Mouse (Mus musculus) kidney, adult 2 months (tissue): ENCODE data around the gene Meis2. TPM values are rescaled to one million over a fixed set of nuclear protein-coding genes. Genes with fewer than 3 reads are reported as not detected.

Source experiments
- DNase-seq: peaks from one replicate; pipeline ENCODE4 v3.0.0; 2021
- H3K27ac ChIP-seq: fragments of 200-500 bp; 2 replicates; pipeline ENCODE4 v1.5.1; 2012; ENCODE audit warnings: low read depth, low read length, control low read depth, inconsistent platforms; ENCODE audit not compliant: insufficient read depth
- H3K27me3 ChIP-seq: fragments of 200-500 bp; replicated peaks from 2 replicates; pipeline ENCODE4 v1.6.1; 2012; ENCODE audit warnings: mild to moderate bottlenecking, moderate library complexity, low read length, inconsistent platforms; ENCODE audit not compliant: control insufficient read depth, insufficient read depth
- H3K36me3 ChIP-seq: fragments of 200-500 bp; 2 replicates; pipeline ENCODE4 v1.6.1; 2012; ENCODE audit warnings: mild to moderate bottlenecking, moderate library complexity, low read length, inconsistent platforms; ENCODE audit not compliant: control insufficient read depth, insufficient read depth
- H3K4me1 ChIP-seq: fragments of 200-500 bp; 2 replicates; pipeline ENCODE4 v1.6.1; 2011; ENCODE audit warnings: low read length; ENCODE audit not compliant: control insufficient read depth, insufficient read depth
- H3K4me3 ChIP-seq: fragments of 200-500 bp; 2 replicates; pipeline ENCODE4 v1.5.1; 2011; ENCODE audit warnings: mild to moderate bottlenecking, low read depth, low read length, control low read depth; ENCODE audit not compliant: insufficient read depth
- CTCF ChIP-seq: fragments of 200-500 bp; conservative IDR thresholded peaks from 2 replicates; pipeline ENCODE4 v1.5.1; 2011; ENCODE audit warnings: low read depth, mild to moderate bottlenecking, control low read depth, low read length, moderate library complexity, mixed read lengths; ENCODE audit not compliant: insufficient read depth, insufficient read length
- POLR2A ChIP-seq: fragments of 200-500 bp; IDR thresholded peaks from one replicate; pipeline ENCODE4 v1.6.1; 2011; ENCODE audit warnings: low read depth, low read length, control low read depth
- WGBS: fragments of 180-500 bp; shearing (Covaris S2); methylation state at CpG from one replicate; pipeline ENCODE4 v1.1.7; 2018; 5-methylcytosine and 5-hydroxymethylcytosine counted together
- polyA plus RNA-seq: library from polyadenylated mRNA; depleted of rRNA; stranded (reverse); fragments of >200 nt; gene quantifications from 2 replicates; pipeline ENCODE4 v1.2.3, GENCODE M21; 2012

Meis2 gene
- polyA plus RNA-seq, 1 experiment = 32.2 TPM

DNA sequence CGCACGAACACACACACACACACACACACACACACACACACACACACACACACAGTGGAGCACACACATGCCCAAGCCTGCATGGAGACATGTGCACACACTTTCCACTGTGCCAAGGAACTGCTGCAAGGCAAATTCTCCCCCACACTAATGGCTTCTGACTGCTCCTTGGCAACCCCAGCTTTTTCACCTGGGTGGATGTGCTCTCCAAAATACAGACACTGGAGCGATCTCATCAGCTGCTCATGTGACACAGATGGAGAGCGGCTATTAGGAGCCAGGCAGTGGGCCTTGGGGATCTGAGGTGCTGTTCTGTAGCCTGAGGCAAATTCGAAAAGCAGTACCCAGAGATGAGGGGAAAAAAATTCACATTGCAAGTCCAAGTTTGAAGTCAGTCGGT, 63.3 kb downstream of the Meis2 start:
- Histone ChIP-seq H3K4me1 (peaks cover 2% of the 10 kb centered on the region; the same call in 1 of the 2 replicates), H3K4me3 (no peak overlapping the region), H3K36me3 (no peaks in the 10 kb centered on the region; the same call in 1 of the 2 replicates), H3K27ac (no peak overlapping the region), H3K27me3 (no peaks in the 10 kb centered on the region)
- TF ChIP-seq POLR2A = no peak
- no peak for TF ChIP-seq CTCF
- 74% methylated on average over 6 of the region's 6 CpGs for WGBS
- DNase-seq = no peak

- no peak for TF ChIP-seq POLR2A
- TF ChIP-seq CTCF = no peak
Measured at GRCm38 (mm10) chr2:116001352-116002138, 64.1 kb downstream of the Meis2 start.

DNA sequence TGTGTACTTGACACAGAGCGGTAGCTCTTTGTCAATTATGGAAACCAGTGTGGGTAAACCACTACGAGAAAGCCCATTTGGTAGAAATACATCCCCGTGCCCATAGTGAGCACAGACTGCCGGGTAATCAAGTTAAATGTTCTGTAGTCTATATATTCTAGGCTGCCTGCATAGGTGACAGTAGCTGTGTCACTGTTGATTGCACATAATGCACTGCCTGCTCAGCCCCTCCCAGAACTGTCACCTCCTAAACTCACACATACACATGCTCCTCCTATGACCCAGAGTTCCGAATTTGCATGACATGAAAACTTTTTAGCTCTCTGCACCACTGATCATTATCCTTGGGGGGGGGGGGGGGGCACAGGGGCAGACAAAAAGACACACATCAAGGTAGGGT, 65.1 kb downstream of the Meis2 start:
- 57% methylated on average over 5 of the region's 5 CpGs for WGBS
- DNase-seq = no peak
- Histone ChIP-seq H3K4me1 (peaks cover 2% of the 10 kb centered on the region; the same call in 1 of the 2 replicates), H3K27me3 (no peaks in the 10 kb centered on the region; the same call in 1 of the 2 replicates), H3K36me3 (no peaks in the 10 kb centered on the region; the same call in 1 of the 2 replicates), H3K27ac (no peak overlapping the region), H3K4me3 (no peak overlapping the region)
- TF ChIP-seq POLR2A (no peak), CTCF (no peak)

More at GRCm38 (mm10) chr2:116001352-116002138, 64.1 kb downstream of the Meis2 start:
- 0 out of 2 replicates have a peak overlapping the region, but pooled peaks have one; percentile 2 for H3K27ac ChIP-seq
- H3K27me3 ChIP-seq = no peaks in the 10 kb centered on the region
- DNase-seq = peak; percentile 32
- H3K4me1 ChIP-seq = peaks cover 2% of the 10 kb centered on the region; the same call in 1 of the 2 replicates
- no peaks in the 10 kb centered on the region; the same call in 1 of the 2 replicates for H3K36me3 ChIP-seq
- 40% methylated on average over 6 of the region's 6 CpGs for WGBS
- H3K4me3 ChIP-seq = no peak overlapping the region

- no peak overlapping the region for H3K27ac ChIP-seq
- no peak overlapping the region for H3K4me3 ChIP-seq
- peaks cover 2% of the 10 kb centered on the region; the same call in 1 of the 2 replicates for H3K4me1 ChIP-seq
- TF ChIP-seq POLR2A (no peak), CTCF (no peak)
- WGBS = 65% methylated on average over 5 of the region's 5 CpGs
- no peak for DNase-seq
- H3K36me3 ChIP-seq = no peaks in the 10 kb centered on the region; the same call in 1 of the 2 replicates
- H3K27me3 ChIP-seq = no peaks in the 10 kb centered on the region; the same call in 1 of the 2 replicates
Measured at GRCm38 (mm10) chr2:115998802-115999201, 66.8 kb downstream of the Meis2 start.

DNA sequence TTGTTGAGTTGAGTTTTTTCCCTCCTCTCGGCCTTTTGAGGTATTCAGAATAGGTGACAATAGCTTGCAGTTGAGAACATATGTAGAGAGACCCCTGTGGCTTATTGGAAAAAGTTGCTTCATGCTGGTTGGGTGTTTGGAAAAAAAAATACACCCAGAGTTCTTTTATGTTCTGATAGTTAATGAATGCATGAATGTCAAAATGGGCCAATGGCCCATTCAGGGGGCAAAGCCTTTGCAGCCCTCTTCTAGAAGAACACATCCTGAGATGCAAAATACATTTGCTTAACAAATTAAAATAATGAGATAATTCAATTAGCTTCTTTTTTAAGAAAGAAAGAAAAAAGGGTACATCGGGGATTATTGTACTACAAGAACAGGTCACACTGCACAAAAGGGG, 69.2 kb downstream of the Meis2 start:
- no peak overlapping the region for H3K27ac ChIP-seq
- 79% methylated on average over 2 of the region's 2 CpGs for WGBS
- H3K4me1 ChIP-seq = peaks cover 2% of the 10 kb centered on the region; the same call in 1 of the 2 replicates
- DNase-seq = no peak
- H3K36me3 ChIP-seq = no peaks in the 10 kb centered on the region; the same call in 1 of the 2 replicates
- TF ChIP-seq POLR2A (no peak), CTCF (no peak)
- H3K4me3 ChIP-seq = no peak overlapping the region
- no peaks in the 10 kb centered on the region; the same call in 1 of the 2 replicates for H3K27me3 ChIP-seq

DNA sequence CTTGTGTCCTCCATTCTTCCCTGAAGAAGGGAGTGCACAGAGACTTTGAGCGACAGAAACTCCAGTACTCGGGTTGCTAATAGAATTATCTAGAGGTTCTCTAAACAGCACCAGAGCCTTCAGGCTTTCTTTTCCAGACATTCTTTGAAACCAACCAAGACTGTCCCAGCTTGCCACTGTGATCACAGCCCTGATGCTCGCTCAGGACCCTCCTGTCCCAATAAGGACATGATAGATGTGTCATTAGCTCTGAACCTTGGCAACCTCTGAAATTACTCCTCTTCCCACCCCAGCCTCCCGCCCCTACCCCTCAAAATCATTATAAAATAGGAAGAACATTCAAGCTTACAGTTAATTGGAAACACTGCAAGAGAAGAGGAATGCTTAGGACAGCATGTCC, 71.8 kb downstream of the Meis2 start:
- H3K27ac ChIP-seq = no peak overlapping the region
- no peaks in the 10 kb centered on the region; the same call in 1 of the 2 replicates for H3K27me3 ChIP-seq
- H3K36me3 ChIP-seq = no peaks in the 10 kb centered on the region; the same call in 1 of the 2 replicates
- TF ChIP-seq CTCF (no peak), POLR2A (no peak)
- DNase-seq = no peak
- 60% methylated on average over 4 of the region's 4 CpGs for WGBS
- H3K4me1 ChIP-seq = peaks cover 2% of the 10 kb centered on the region
- H3K4me3 ChIP-seq = no peak overlapping the region

- no peak overlapping the region for H3K27ac ChIP-seq
- WGBS = 88% methylated on average over 6 of the region's 6 CpGs
- TF ChIP-seq POLR2A = no peak
- TF ChIP-seq CTCF = no peak
- H3K4me3 ChIP-seq = no peak overlapping the region
- no peaks in the 10 kb centered on the region; the same call in 1 of the 2 replicates for H3K4me1 ChIP-seq
- no peak for DNase-seq
- H3K27me3 ChIP-seq = no peaks in the 10 kb centered on the region
- H3K36me3 ChIP-seq = no peaks in the 10 kb centered on the region
Measured at GRCm38 (mm10) chr2:115989249-115989648, 76.4 kb downstream of the Meis2 start.
